Comparison of ENCODE assay signal across 21 mouse cellular contexts in the genomic region with DNA sequence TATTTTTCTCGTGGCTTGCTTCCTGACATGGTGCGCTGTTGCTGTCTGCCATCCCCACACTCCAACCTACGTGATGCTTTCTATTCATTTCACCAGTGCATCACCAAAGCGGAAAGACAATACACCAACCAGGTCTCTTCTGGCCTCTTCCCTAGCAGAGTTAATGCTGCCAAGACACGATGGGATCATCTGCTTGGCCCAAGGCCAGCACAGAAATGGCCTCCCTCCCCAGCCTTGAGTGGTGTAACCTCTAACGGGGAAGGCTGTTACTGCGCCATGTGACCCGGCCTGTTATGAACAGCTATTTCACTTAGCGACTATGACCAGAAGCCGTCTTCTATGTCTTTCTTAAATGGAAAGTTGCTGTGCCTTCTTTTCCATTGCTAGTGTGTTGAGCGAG.
DNase-seq lines count a peak whose midpoint lies in the region; ATAC-seq and TF ChIP-seq lines count a peak whose summit lies in the region.
"Had no signal": no experiment of that assay in that cellular context is flagged by ENCODE, and none has a peak within 500 bp of the region (broad histone marks: within the 10 kb centered on the region; RNA-seq: fewer than 3 reads in every experiment).

No protein-coding gene starts in this region.

- H3K9ac ChIP-seq in forebrain, embryonic 16.5 days (replicated peaks; ENCODE audit: low read depth, low read length): no peak overlapping the region
- H3K9ac ChIP-seq in forebrain, embryonic 12.5 days: no peak overlapping the region
- no peak overlapping the region for H3K9ac ChIP-seq in neural tube, embryonic 13.5 days
- H3K9ac ChIP-seq: forebrain, postnatal 0 days; limb, embryonic 12.5 days; liver, postnatal 0 days had no signal

- no peaks in the 10 kb centered on the region for H3K9me3 ChIP-seq in forebrain, embryonic 16.5 days (ENCODE audit: control insufficient read depth, low read length)
- H3K9me3 ChIP-seq in forebrain, embryonic 12.5 days: no peaks in the 10 kb centered on the region
- H3K9me3 ChIP-seq in neural tube, embryonic 13.5 days: no peaks in the 10 kb centered on the region
- H3K9me3 ChIP-seq: embryonic facial prominence, embryonic 10.5 days; limb, embryonic 12.5 days had no signal

- H3K4me2 ChIP-seq in forebrain, embryonic 16.5 days (ENCODE audit: low read length): no peak overlapping the region
- H3K4me2 ChIP-seq in forebrain, embryonic 12.5 days: no peak overlapping the region
- H3K4me2 ChIP-seq in neural tube, embryonic 13.5 days: no peak overlapping the region
- H3K4me2 ChIP-seq: limb, embryonic 12.5 days; liver, embryonic 11.5 days had no signal

- WGBS in forebrain, embryonic 16.5 days: 87% methylated on average over 11 of the region's 11 CpGs
- 93% methylated on average over 11 of the region's 11 CpGs for WGBS in forebrain, embryonic 12.5 days
- 86% methylated on average over 11 of the region's 11 CpGs for WGBS in neural tube, embryonic 13.5 days

- H3K27me3 ChIP-seq in forebrain, embryonic 16.5 days (replicated peaks; ENCODE audit: control insufficient read depth, insufficient read depth, low read length): no peaks in the 10 kb centered on the region
- no peaks in the 10 kb centered on the region for H3K27me3 ChIP-seq in forebrain, embryonic 12.5 days
- no peaks in the 10 kb centered on the region for H3K27me3 ChIP-seq in neural tube, embryonic 13.5 days
- H3K27me3 ChIP-seq: limb, embryonic 12.5 days had no signal

- H3K27ac ChIP-seq in forebrain, embryonic 16.5 days (ENCODE audit: low read length): no peak overlapping the region
- no peak overlapping the region for H3K27ac ChIP-seq in forebrain, embryonic 12.5 days
- H3K27ac ChIP-seq in layer of hippocampus, adult 2 months: 0 out of 2 replicates have a peak overlapping the region, but pooled peaks have one; percentile 0
- peak overlapping the region; percentile 24; the same call in 1 of the 2 replicates for H3K27ac ChIP-seq in neural tube, embryonic 13.5 days (replicated peaks)
- H3K27ac ChIP-seq: embryonic facial prominence, embryonic 10.5 days; heart, adult 2 months; limb, embryonic 12.5 days; macrophage had no signal

- no peak for DNase-seq in layer of hippocampus, adult 2 months (ENCODE audit: low spot score in 2 of 2)
- DNase-seq in layer of hippocampus, postnatal 25 days (ENCODE audit: extremely low spot score in 1 of 2, low spot score in 1 of 2): no peak
- no peak for DNase-seq in neural tube, embryonic 10.5 days (ENCODE audit: extremely low spot score, low spot score)
- no peak for DNase-seq in spleen, postnatal 36 days (ENCODE audit: low spot score in 2 of 2)
- DNase-seq: cerebellum, adult 9-11 months; forebrain, postnatal 0 days; gastrocnemius, postnatal 36 days; heart, adult 2 months; kidney, adult 8-10 months; kidney, postnatal 10 days; liver, postnatal 0 days; right cerebral cortex, postnatal 14 days; spleen, adult 18-20 months; thymus, postnatal 14 days had no signal

- no peak overlapping the region for H3K4me3 ChIP-seq in forebrain, embryonic 16.5 days (replicated peaks; ENCODE audit: low read length)
- no peak overlapping the region for H3K4me3 ChIP-seq in forebrain, embryonic 12.5 days (replicated peaks)
- no peak overlapping the region for H3K4me3 ChIP-seq in layer of hippocampus, adult 2 months
- no peak overlapping the region for H3K4me3 ChIP-seq in neural tube, embryonic 13.5 days
- H3K4me3 ChIP-seq: embryonic facial prominence, embryonic 10.5 days; heart, adult 2 months; limb, embryonic 12.5 days had no signal

- TF ChIP-seq CTCF in layer of hippocampus, adult 2 months (conservative IDR thresholded peaks at IDR 0.05): no peak

- no peaks in the 10 kb centered on the region for H3K4me1 ChIP-seq in forebrain, embryonic 16.5 days (replicated peaks; ENCODE audit: control insufficient read depth, insufficient read depth, low read length)
- H3K4me1 ChIP-seq in forebrain, embryonic 12.5 days: 0 out of 2 replicates have a peak, but pooled peaks cover 8% of the 10 kb centered on the region
- peaks cover 22% of the 10 kb centered on the region for H3K4me1 ChIP-seq in neural tube, embryonic 13.5 days (replicated peaks)
- H3K4me1 ChIP-seq: embryonic facial prominence, embryonic 10.5 days had no signal

- H3K36me3 ChIP-seq in forebrain, embryonic 16.5 days (ENCODE audit: control insufficient read depth, insufficient read depth): peaks cover 3% of the 10 kb centered on the region
- H3K36me3 ChIP-seq in forebrain, embryonic 12.5 days (replicated peaks): peaks cover 42% of the 10 kb centered on the region
- peaks cover 37% of the 10 kb centered on the region for H3K36me3 ChIP-seq in neural tube, embryonic 13.5 days

- ATAC-seq in forebrain, embryonic 16.5 days: 0 out of 2 replicates have a peak, but pooled peaks have one; percentile 12
- ATAC-seq in forebrain, embryonic 12.5 days (ENCODE audit: low FRiP score): no peak
- 0 out of 2 replicates have a peak, but pooled peaks have one; percentile 51 for ATAC-seq in neural tube, embryonic 13.5 days (ENCODE audit: low read depth)
- ATAC-seq: forebrain, postnatal 0 days; liver, postnatal 0 days had no signal

Comparison
In these comparisons a context has a peak if more than half of its experiments do, and no peak if none do; other contexts are left out.
1. H3K27ac ChIP-seq: peak in layer of hippocampus, adult 2 months (single experiment) and neural tube, embryonic 13.5 days (single experiment); none in forebrain, embryonic 16.5 days (single experiment) and forebrain, embryonic 12.5 days (single experiment).